Mouse (Mus musculus): ENCODE results near the gene Cpn2. TPM values are rescaled to one million over a fixed set of nuclear protein-coding genes. Genes with fewer than 3 reads are reported as not detected.

Gene Cpn2
- polyA plus RNA-seq, 1 experiment from 2014 or later = not detected

DNA sequence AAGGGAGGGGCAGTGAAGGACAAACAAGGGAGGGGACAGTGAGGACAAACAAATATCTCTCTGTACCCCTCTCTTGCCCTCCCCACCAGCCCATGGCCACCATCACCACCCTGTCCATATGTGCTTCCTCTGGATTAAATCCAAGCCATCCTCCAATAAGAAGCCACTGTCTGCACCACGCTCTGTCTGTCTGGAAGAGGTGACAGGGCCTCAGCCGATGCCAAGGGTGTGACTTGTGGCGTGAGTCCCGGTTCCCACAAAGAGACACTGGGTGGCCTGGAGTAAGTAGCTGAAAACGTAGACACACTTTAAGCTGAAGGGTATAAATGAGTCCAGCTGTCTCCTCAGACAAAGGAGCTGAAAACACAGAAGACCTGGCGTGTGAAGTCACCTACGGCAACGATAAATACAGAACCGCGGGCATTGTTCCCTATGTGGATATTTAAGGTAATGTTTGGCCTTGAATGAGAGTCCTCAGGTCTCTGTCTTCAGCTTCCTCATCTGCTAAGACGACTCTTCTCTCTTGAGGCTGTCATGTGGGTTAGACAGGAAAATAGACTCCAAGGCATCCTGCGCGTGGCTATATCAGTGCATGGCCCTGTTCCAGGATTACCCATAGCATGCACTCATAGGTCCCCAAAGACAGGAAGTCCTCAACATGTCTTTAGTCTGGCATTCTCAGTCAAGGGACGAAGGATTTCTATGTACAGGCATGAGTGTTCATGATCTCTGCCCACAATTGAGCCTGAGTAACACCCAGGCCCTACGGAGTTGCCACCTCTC, 8.4 kb upstream of the Cpn2 start:
- no peak for ATAC-seq (ENCODE audit: insufficient number of reproducible peaks, insufficient read depth, low FRiP score, low TSS enrichment, low read depth)
- 70% methylated on average over 15 of the region's 15 CpGs for WGBS
- no peak overlapping the region for H3K4me3 ChIP-seq
- no peak overlapping the region for H3K4me2 ChIP-seq
- H3K36me3 ChIP-seq = no peaks in the 10 kb centered on the region
- no peak overlapping the region for H3K9ac ChIP-seq
- no peaks in the 10 kb centered on the region for H3K9me3 ChIP-seq
- H3K4me1 ChIP-seq = peaks cover 57% of the 10 kb centered on the region
- no peak overlapping the region for H3K27ac ChIP-seq
- H3K27me3 ChIP-seq = no peaks in the 10 kb centered on the region; the same call in 1 of the 2 replicates

DNA sequence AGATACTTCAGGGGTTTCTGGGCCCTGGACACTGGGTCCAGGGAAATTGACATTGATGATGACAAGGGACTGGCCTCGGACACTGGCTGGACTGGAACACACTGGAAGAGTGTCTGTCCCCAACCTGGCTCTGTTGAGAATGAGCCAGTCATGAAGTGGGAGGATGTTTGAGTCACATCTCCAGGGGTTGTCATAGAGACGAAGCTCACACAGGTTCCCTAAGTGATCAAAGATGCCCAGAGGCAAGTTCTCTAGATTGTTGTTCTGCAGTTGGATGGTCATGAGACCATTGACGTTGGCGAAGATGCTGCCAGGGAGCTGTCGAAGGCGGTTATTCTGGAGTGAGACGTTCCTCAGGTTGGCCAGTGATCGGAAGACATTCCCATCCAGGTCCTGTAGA, 5.8 kb upstream of the Cpn2 start:
- Histone ChIP-seq H3K4me1 (peaks cover 50% of the 10 kb centered on the region), H3K9me3 (no peaks in the 10 kb centered on the region), H3K27ac (no peak overlapping the region), H3K4me2 (no peak overlapping the region), H3K27me3 (no peaks in the 10 kb centered on the region), H3K9ac (no peak overlapping the region), H3K4me3 (no peak overlapping the region), H3K36me3 (no peaks in the 10 kb centered on the region)
- ATAC-seq (ENCODE audit: insufficient number of reproducible peaks, insufficient read depth, low FRiP score, low TSS enrichment, low read depth) = no peak
- WGBS = 90% methylated on average over 8 of the region's 8 CpGs

DNA sequence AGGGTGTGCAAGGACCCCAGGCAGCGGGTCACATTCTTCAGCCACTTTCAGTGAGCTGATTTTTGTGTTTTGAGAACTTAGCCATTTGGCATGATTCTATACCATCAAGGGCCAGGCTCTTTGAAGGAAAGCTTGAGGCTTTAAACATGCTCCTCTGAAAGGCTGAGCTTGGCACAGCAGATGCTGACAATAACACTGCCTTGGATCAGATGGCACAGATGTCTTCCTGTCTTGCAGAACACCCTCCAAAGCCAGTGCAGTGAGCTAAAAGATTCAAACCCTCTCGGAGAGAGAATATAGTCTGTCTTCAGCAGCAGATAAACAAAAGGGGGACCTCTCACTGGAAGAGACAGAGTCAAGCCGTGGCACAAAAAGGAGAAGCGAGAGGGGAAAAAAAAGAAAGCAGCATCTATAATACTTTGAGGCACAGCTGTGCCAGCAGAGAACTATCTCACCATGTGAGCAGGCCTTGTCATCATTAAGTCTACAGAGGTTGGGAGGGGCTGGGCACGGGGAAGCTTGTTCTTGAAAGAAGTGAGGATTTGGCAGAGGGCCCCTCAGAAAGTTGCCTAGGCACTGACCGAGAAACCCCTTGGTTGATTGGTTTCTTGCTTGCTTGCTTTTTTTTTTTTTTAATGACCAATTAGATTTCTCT, 4.8 kb upstream of the Cpn2 start:
- Histone ChIP-seq H3K4me2 (peak overlapping the region; percentile 11; the same call in 1 of the 2 replicates), H3K4me1 (peaks cover 43% of the 10 kb centered on the region), H3K27ac (peak overlapping the region; percentile 92), H3K36me3 (no peaks in the 10 kb centered on the region), H3K9me3 (no peaks in the 10 kb centered on the region), H3K9ac (peak overlapping the region; percentile 51; the same call in 1 of the 2 replicates), H3K27me3 (no peaks in the 10 kb centered on the region), H3K4me3 (no peak overlapping the region)
- WGBS = 48% methylated on average over 6 of the region's 6 CpGs
- no peak for ATAC-seq (ENCODE audit: insufficient number of reproducible peaks, insufficient read depth, low FRiP score, low TSS enrichment, low read depth)

DNA sequence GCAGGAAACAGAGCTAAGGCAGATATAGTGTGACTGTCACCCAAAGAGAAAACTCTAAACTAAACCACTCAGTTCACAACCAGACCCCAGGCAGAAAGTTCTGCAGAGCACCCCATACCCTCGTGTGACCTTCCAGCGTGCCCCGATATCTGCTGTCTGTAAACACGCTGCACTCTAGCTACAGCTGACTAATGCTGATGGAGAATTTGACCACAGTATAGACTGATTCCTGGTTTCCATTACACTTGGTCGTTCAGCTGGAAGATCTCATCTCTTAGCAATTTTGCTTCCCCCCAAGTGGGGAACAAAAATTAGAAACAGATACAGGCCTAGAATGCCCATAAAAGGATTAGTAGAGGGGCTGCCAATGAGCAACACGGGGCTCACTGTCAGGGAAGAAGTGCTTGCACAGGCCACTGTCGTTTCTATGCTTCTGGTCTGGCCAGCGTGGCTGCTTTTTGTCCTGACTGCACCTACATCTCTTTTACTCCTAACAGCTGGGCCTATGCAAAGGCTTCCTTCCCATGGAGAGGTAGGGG, 4.0 kb upstream of the Cpn2 start:
- 22% methylated on average over 8 of the region's 8 CpGs for WGBS
- Histone ChIP-seq H3K27ac (peak overlapping the region; percentile 92), H3K27me3 (no peaks in the 10 kb centered on the region)

DNA sequence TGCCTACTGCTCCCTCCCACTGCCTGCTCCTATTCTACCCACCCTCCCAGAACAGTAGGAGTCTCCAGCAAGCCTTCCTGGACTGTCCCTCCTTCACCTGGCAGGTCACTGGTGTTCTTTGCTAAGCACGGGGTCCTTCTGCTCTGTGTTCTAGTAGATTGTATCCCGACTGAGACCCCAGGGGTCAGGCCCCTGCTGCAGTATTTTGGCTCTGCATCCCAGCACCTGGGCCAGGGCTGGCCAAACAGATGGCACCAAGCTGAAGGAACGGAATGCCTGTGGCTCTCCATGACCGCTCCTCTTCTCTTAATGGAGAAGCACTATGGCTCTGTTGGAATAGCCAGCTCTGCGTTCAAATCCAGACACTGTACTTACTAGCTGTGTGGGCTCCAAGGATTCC, 738 bp downstream of the Cpn2 start:
- Histone ChIP-seq H3K27ac (no peak overlapping the region), H3K9me3 (no peaks in the 10 kb centered on the region), H3K36me3 (no peaks in the 10 kb centered on the region), H3K4me2 (no peak overlapping the region), H3K27me3 (0 out of 2 replicates have a peak, but pooled peaks cover 4% of the 10 kb centered on the region), H3K4me3 (no peak overlapping the region), H3K4me1 (peaks cover 21% of the 10 kb centered on the region), H3K9ac (no peak overlapping the region)
- ATAC-seq (ENCODE audit: insufficient number of reproducible peaks, insufficient read depth, low FRiP score, low TSS enrichment, low read depth) = no peak
- 82% methylated on average over 5 of the region's 5 CpGs for WGBS

More for the DNA sequence above, 4.0 kb upstream of the Cpn2 start:
- Histone ChIP-seq H3K4me3 (no peak overlapping the region), H3K4me2 (peak overlapping the region; percentile 11; the same call in 1 of the 2 replicates), H3K36me3 (no peaks in the 10 kb centered on the region), H3K4me1 (peaks cover 43% of the 10 kb centered on the region), H3K9ac (peak overlapping the region; percentile 51), H3K9me3 (no peaks in the 10 kb centered on the region)
- ATAC-seq (ENCODE audit: insufficient number of reproducible peaks, insufficient read depth, low FRiP score, low TSS enrichment, low read depth) = no peak

DNA sequence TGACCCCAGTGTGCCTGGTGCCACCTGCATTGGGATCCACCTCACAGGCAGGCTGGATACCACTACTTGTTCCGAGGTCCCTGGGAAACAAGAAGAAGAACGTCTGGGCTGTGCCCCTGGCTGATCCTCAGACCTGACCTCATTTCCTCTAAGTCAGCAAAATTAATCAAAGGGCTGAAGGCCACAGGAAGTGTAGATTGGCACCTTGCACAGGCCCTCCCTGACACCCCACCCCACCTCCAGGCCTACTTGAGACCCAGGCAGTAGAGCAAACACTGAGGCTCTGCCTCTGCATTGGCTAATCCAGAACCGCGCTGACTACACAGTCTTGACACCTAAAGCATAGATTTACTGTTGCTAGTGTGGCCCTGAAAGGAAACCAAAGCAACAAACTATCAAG, 1.7 kb downstream of the Cpn2 start:
- 64% methylated on average over 4 of the region's 4 CpGs for WGBS

DNA sequence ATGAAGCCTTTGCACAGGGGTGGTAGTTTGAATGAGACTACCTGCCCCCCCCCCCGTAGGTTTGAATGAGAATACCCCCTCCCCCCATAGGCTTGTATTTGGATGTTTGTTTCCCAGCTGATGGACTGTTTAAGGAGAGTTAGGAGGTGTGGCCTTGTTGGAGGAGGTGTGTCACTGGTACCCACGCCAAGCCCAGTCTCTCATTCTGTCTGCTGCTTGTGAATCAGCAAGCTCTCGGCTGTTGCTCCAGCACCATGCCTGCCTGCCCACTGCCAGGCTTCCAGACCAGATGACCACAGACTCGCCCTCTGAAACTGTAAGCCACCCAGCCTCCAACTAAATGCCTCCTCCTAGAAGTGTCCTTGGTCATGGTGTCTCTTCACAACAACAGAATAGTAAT, 4.1 kb downstream of the Cpn2 start:
- peaks cover 6% of the 10 kb centered on the region; the same call in 1 of the 2 replicates for H3K4me1 ChIP-seq
- no peak overlapping the region for H3K9ac ChIP-seq
- no peak overlapping the region for H3K4me3 ChIP-seq
- no peak for ATAC-seq (ENCODE audit: insufficient number of reproducible peaks, insufficient read depth, low FRiP score, low TSS enrichment, low read depth)
- no peaks in the 10 kb centered on the region for H3K9me3 ChIP-seq
- no peak overlapping the region for H3K27ac ChIP-seq
- WGBS = 53% methylated on average over 4 of the region's 4 CpGs
- no peaks in the 10 kb centered on the region for H3K36me3 ChIP-seq
- no peak overlapping the region for H3K4me2 ChIP-seq
- 0 out of 2 replicates have a peak, but pooled peaks cover 4% of the 10 kb centered on the region for H3K27me3 ChIP-seq

More for the DNA sequence above, 1.7 kb downstream of the Cpn2 start:
- Histone ChIP-seq H3K4me3 (no peak overlapping the region), H3K9me3 (no peaks in the 10 kb centered on the region), H3K27me3 (0 out of 2 replicates have a peak, but pooled peaks cover 4% of the 10 kb centered on the region), H3K27ac (no peak overlapping the region), H3K4me2 (no peak overlapping the region), H3K36me3 (no peaks in the 10 kb centered on the region), H3K4me1 (peaks cover 11% of the 10 kb centered on the region; the same call in 1 of the 2 replicates), H3K9ac (no peak overlapping the region)
- no peak for ATAC-seq (ENCODE audit: insufficient number of reproducible peaks, insufficient read depth, low FRiP score, low TSS enrichment, low read depth)

DNA sequence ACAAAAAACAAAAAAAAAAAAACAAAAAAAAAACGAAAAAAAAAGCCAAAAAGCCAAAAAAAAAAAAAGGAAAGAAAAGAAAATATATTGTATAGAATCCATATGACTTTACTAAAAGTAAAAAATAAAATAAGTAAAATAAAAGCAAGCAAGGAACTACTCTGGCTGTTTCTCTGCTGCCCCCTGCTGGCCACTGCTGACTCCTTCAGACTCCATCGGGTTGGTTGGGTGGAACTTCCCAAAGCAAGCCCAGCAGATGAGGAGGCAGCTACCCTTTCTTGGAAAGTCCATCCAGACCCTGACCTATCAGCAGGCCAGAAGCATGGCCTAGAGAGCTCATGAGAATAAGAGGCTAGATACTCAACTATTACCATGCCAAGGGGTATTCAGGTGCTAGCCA, 4.6 kb downstream of the Cpn2 start:
- Histone ChIP-seq H3K36me3 (no peaks in the 10 kb centered on the region), H3K4me2 (no peak overlapping the region), H3K27me3 (0 out of 2 replicates have a peak, but pooled peaks cover 4% of the 10 kb centered on the region), H3K27ac (no peak overlapping the region), H3K9me3 (no peaks in the 10 kb centered on the region), H3K4me3 (no peak overlapping the region), H3K4me1 (peaks cover 6% of the 10 kb centered on the region; the same call in 1 of the 2 replicates), H3K9ac (no peak overlapping the region)
- 1% methylated on average over 2 of the region's 2 CpGs for WGBS
- ATAC-seq (ENCODE audit: insufficient number of reproducible peaks, insufficient read depth, low FRiP score, low TSS enrichment, low read depth) = no peak

DNA sequence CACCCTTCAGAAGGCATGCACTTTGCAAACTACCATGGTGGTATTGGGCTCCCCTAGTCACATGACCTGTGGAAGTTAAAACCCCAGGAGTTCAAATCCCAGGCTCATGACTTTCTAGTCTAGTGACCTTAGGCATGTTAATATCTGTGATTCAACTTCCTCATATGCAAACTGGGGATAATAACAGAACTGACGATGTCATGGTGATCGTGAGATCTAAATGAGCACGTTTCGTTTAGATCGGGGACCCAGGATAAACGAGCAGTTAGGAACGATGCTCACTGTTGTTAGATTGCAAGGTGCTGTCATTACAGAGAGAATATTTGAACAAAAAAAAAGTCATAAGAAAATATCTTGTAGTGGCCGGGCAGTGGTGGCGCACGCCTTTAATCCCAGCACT, 5.1 kb downstream of the Cpn2 start:
- H3K4me3 ChIP-seq = no peak overlapping the region
- H3K9ac ChIP-seq = no peak overlapping the region
- no peaks in the 10 kb centered on the region for H3K9me3 ChIP-seq
- peaks cover 6% of the 10 kb centered on the region; the same call in 1 of the 2 replicates for H3K4me1 ChIP-seq
- ATAC-seq (ENCODE audit: insufficient number of reproducible peaks, insufficient read depth, low FRiP score, low TSS enrichment, low read depth) = no peak
- 85% methylated on average over 10 of the region's 10 CpGs for WGBS
- 0 out of 2 replicates have a peak, but pooled peaks cover 4% of the 10 kb centered on the region for H3K27me3 ChIP-seq
- H3K4me2 ChIP-seq = no peak overlapping the region
- no peaks in the 10 kb centered on the region for H3K36me3 ChIP-seq
- no peak overlapping the region for H3K27ac ChIP-seq

DNA sequence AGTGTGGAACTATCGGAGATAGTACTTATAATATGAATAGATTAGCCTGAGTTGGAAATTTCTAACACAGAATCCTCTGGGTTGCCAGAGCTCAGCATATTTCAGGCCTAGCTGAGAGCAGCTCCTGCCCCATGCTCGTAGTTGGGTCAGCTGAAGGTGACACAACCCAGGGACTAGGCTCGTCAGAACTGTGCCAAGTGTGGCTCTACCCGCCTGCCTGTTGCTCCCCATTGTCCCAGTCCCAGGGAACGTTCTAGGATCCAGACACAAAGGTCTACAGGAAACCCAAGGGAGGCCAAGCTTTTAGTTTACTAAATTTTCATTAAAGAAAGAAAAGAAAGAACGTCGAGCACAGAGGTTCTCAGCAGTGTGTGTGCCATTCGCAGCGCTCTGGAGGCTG, 6.0 kb downstream of the Cpn2 start:
- Histone ChIP-seq H3K4me3 (no peak overlapping the region), H3K9me3 (no peaks in the 10 kb centered on the region), H3K27me3 (0 out of 2 replicates have a peak, but pooled peaks cover 4% of the 10 kb centered on the region), H3K4me2 (no peak overlapping the region), H3K9ac (no peak overlapping the region), H3K36me3 (no peaks in the 10 kb centered on the region), H3K4me1 (peaks cover 6% of the 10 kb centered on the region; the same call in 1 of the 2 replicates), H3K27ac (no peak overlapping the region)
- WGBS = 91% methylated on average over 9 of the region's 9 CpGs
- no peak for ATAC-seq (ENCODE audit: insufficient number of reproducible peaks, insufficient read depth, low FRiP score, low TSS enrichment, low read depth)

DNA sequence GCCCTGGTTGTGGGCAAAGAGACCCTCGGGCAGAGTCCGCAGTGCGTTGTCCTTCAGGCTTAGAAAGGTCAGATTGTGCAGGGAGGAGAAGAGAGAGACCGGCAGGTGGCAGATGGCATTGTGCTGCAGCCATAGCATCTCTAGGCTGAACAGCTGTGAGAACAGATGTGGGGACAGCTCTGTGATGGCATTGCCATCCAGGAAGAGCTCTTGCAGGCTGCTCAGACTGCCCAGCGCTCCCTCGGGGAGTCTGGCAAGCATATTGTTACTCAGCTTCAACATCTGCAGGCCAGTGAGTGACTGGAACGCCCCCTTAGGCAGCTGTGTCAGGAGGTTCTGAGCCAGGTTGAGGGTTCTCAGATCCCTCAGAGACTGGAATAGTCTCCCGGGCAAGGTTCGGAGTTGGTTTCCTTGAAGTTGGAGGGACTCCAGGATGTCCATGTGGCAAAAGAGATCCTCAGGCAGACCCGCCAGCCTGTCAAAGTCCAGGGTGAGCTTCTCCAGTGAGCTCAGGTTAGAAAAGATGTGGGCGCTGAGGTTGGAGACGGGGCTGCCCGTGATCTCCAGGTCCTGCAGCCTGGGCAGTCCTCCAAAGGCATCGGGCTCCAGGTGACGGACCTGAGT, 7.2 kb downstream of the Cpn2 start:
- Histone ChIP-seq H3K36me3 (no peaks in the 10 kb centered on the region), H3K27ac (no peak overlapping the region), H3K4me2 (no peak overlapping the region), H3K4me3 (no peak overlapping the region), H3K27me3 (no peaks in the 10 kb centered on the region), H3K9ac (no peak overlapping the region), H3K4me1 (peaks cover 2% of the 10 kb centered on the region; the same call in 1 of the 2 replicates), H3K9me3 (no peaks in the 10 kb centered on the region)
- ATAC-seq (ENCODE audit: insufficient number of reproducible peaks, insufficient read depth, low FRiP score, low TSS enrichment, low read depth) = no peak
- 87% methylated on average over 15 of the region's 15 CpGs for WGBS
